Mouse (Mus musculus) urinary bladder, postnatal 14 days (tissue): ENCODE results near the gene Tmem201.

Experiments used
- DNase-seq: peaks from one replicate; pipeline ENCODE4 v3.0.0; 2021; ENCODE audit warnings: low spot score

The Tmem201 gene

DNA sequence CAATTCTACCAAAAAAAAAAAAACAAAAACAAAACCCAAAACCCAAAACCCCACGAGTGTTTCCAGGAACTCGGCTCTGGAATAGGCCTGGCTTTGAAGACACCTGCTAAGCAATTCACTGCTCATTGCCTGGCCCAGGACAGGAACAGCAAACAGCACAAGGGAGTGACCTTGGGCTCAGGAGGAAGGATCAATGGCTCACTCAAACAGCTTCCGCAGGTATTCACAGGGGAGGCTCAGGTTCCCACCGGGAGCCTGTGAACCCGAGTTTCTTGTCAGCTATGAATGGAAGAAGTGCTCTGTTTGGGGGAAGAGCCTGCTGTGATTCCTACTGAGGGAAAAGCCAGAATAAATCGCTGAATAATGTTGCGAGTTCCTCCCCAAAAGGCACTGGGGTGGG, 54.0 kb downstream of the Tmem201 start:
- DNase-seq: no peak

DNA sequence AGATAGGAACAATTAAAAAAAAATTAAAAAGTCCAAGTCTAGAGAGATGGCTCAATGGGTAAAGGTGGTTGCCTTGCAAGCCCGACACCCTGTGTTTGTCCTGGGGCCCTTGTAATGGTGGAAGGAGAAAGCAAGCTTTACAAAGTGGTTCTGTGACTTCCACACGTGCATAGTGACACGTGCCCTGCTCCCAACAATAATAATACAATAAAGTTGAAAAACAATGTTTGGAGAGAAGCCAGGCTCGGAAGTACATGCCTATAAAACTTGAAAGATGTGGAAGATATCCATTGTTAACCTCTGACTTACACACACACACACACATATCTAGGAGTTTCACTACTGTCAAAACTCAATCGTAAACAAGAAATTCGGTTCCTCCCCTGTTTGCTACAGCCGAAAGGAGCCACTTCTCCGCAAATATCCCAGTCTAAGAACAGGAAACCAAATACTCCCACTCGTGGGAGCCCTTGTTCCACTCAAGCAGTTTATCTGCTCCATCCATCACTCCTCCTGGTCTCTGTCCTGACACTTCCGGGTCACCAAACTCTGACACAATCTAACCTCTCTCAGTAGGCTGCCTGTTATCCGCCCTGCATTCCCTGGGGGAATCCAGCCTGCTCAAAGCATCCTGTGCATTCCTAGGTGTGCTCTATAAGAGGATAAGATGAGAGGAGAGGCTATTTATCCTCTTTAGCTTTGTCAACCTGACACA, 58.6 kb downstream of the Tmem201 start:
- no peak for DNase-seq

DNA sequence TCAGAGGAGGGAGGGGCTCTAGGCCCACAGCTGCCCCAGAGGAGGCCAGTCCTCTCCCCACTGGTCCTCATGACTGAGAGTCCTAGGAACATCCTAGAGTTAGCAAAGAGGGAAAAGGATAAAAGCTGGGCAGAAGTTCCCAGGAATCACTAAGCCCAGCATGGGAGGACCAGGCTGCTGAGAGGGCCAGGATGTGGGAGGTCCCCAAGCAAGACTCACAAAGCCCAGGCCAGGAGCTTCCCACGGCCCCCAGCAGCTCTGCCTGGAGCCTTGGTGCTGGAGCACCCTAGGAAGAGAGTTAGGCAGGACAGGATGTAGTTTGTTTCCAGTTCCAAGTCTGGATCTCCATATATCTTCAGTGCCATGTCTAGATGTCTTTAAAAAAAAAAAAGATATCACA, 59.8 kb downstream of the Tmem201 start:
- DNase-seq: no peak

DNA sequence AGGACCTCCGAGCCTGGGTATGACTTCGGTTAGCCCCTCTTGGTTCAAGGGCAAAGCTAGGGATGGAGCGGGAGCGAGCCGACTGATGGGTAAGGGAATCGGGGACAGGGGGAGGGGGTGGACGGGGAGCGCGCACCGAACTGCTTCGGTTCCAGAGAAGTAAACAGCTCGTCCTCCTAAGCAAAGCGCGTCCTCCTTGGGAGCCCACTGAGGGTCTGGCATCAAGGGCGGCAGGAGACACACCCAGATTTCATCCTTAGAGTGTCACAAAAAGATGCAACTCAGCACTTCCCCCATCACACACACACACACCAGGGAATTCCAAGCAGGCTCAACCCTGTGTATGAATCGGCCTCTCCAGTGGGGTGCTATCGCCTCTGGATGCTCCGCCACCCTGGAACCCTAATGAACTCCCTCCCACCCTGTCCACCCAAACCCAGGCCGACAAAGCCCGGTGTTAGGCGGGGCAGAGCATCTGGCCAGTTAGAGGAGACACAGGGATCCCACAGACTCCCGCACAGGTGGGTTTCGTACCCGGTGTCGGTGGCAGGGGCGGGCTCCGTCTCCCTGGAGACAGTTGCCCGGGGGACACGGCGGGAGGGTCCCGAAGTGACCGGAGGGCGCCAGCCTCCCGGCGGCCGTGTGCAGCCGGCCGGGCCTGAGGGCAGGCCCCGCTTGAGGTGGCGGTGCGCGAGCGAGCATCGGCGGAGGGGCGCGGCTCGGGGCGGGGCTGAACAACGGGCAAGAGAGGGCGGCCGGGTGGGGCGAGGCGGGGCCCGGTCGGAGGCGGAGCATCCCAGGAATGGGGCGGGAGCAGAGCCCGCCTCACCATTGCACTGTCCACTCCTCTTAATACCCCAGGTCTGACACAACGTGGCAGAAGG, 62.2 kb downstream of the Tmem201 start:
- DNase-seq: peak; percentile 82

DNA sequence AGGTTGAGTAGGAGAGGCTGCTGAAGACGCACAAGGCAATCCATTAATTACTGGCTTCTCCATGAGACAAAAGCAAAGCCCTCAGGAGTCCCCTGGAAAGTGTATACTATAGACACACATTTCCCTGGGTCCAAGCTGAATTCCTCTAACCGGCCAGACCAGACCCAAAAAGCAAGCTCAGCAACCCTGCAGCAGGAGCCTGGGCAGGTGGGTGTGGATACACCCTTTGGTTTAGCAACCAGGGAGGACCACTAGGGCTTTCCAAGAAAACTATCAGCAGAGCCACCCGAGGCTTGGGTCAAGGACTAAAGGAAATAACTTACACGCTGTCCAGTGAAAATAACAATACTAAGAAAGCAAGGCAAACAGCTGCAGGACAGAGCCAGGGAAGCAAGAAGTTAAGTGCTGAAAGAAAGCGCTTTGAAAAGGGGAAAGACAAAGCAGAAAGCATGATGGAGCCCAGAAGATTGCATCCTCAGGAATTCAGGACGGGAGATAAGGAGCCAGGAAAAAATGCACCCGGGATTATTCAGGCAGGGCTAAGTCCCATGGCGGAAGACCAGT, 62.9 kb downstream of the Tmem201 start:
- DNase-seq: no peak

DNA sequence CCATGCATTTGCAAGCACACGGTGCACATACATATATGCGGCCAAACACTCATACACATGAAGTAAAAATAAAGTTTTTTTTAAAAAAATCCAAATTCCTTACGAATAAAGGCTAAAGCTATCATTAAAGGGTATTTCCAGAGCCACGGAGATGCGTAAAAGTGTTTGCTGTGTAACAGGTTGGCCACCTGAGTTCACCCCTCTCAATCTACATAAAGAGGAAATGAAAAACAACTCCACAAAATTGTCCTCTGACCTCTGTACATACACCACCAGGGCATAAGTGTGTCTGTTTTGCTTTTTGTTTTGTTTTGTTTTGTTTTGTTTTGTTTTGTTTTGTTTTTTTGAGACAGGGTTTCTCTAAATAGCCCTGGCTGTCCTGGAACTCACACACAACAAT, 65.1 kb downstream of the Tmem201 start:
- no peak for DNase-seq

DNA sequence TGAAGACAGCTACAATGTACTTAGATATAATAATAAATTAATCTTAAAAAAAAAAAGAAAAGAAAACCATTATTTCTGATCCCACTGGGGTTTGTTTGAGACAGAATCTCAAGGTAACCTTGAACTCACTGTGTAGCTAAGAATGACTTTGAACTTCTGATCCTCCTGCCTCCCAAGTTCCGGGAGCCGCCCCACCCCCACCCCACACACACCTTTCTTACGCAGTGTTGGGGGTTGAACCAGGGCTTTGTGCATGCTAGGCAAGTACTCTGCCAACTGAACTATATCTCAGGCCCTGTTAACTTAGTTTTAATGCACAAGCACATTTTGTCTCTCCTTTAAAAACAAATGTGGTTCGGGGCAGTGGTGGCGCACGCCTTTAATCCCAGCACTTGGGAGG, 66.7 kb downstream of the Tmem201 start:
- no peak for DNase-seq

DNA sequence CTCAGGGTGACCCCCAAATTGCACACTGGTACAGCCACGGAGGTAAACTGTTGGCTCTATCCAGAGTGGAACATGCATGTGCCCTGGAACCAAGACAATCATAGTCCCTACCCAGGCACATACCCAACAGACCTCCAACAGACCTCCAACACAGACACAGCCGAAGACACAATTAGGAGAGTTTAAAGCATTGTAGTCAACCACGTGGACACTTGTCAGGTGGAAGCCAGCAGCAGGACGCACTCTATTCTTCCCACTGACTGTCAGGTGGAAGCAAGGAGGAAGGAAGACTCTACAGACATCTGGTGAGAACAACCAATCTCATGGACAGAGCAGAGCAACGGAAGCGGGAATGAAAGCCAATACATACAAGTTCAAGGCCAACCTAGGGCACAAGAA, 72.2 kb downstream of the Tmem201 start:
- no peak for DNase-seq
